ENCODE assay signal across 8 mouse cellular contexts in genomic region chr11:87359262-87359612, GRCm38 (mm10). TPM values are rescaled to one million over a fixed set of nuclear protein-coding genes. Genes with fewer than 3 reads are reported as not detected.
DNase-seq lines count a peak whose midpoint lies in the region; ATAC-seq and TF ChIP-seq lines count a peak whose summit lies in the region.

No protein-coding gene starts in this region.

- peak overlapping the region; percentile 24; the same call in 1 of the 2 replicates for H3K27ac ChIP-seq in gastrocnemius, adult 2 months
- no peak overlapping the region for H3K27ac ChIP-seq in thymus, adult 2 months (ENCODE audit: control insufficient read depth, insufficient read depth, low read length)
- peak overlapping the region; percentile 83 for H3K27ac ChIP-seq in liver, embryonic 15.5 days (replicated peaks)

- H3K36me3 ChIP-seq in thymus, adult 2 months (ENCODE audit: control insufficient read depth, insufficient read depth, low read length), result no peaks in the 10 kb centered on the region
- H3K36me3 ChIP-seq in liver, embryonic 15.5 days (replicated peaks), result no peaks in the 10 kb centered on the region

- H3K4me1 ChIP-seq in thymus, adult 2 months (replicated peaks; ENCODE audit: control insufficient read depth, insufficient read depth, low read length), result peaks cover 5% of the 10 kb centered on the region
- H3K4me1 ChIP-seq in liver, embryonic 15.5 days (replicated peaks), result peaks cover 26% of the 10 kb centered on the region

- TF ChIP-seq POLR2A in thymus, adult 2 months (IDR thresholded peaks at IDR 0.05; ENCODE audit: control insufficient read depth, extremely low read depth, insufficient read depth, low read length, poor library complexity), result no peak

- 7% methylated on average over 10 of the region's 10 CpGs for WGBS in thymus, adult 2 months
- WGBS in liver, embryonic 15.5 days (ENCODE audit: insufficient replicate concordance), result 6% methylated on average over 10 of the region's 10 CpGs

- no peak for DNase-seq in gastrocnemius, adult 2 months
- DNase-seq in gastrocnemius, postnatal 10 days, result no peak
- no peak for DNase-seq in thymus, adult 2 months
- no peak for DNase-seq in thymus, postnatal 0 days (ENCODE audit: low spot score)
- no peak for DNase-seq in right cerebral cortex, postnatal 36 days (ENCODE audit: low spot score in 2 of 2)
- no peak for DNase-seq in cerebellum, postnatal 4 days (ENCODE audit: low spot score in 2 of 2)
- no peak for DNase-seq in urinary bladder, postnatal 36 days (ENCODE audit: low spot score in 2 of 2)

- ATAC-seq in liver, embryonic 15.5 days (ENCODE audit: insufficient read depth), result no peak

- no peaks in the 10 kb centered on the region for H3K9me3 ChIP-seq in liver, embryonic 15.5 days (replicated peaks)

- H3K4me2 ChIP-seq in liver, embryonic 15.5 days, result peak overlapping the region; percentile 94

- no peak for TF ChIP-seq CTCF in gastrocnemius, adult 2 months (IDR thresholded peaks at IDR 0.05)
- no peak for TF ChIP-seq CTCF in thymus, adult 2 months (IDR thresholded peaks at IDR 0.05; ENCODE audit: borderline replicate concordance, control insufficient read depth, extremely low read depth, insufficient read depth, low read length, poor library complexity)

- peak overlapping the region; percentile 87 for H3K9ac ChIP-seq in liver, embryonic 15.5 days

- peak overlapping the region; percentile 87 for H3K4me3 ChIP-seq in gastrocnemius, adult 2 months
- H3K4me3 ChIP-seq in thymus, adult 2 months (ENCODE audit: control insufficient read depth, insufficient read depth, low read length), result peak overlapping the region; percentile 95
- H3K4me3 ChIP-seq in liver, embryonic 15.5 days (replicated peaks), result peak overlapping the region; percentile 84

- intact Hi-C loops in gastrocnemius, adult 2 months (cut with DNase I), result no loop called here

- no peaks in the 10 kb centered on the region for H3K27me3 ChIP-seq in thymus, adult 2 months (ENCODE audit: control insufficient read depth, insufficient read depth, low read length)
- peaks cover 49% of the 10 kb centered on the region for H3K27me3 ChIP-seq in liver, embryonic 15.5 days

RNA-seq across cellular contexts. Expression of gene Ppm1e, which starts 0.4 kb away (rescaled TPM):
- under 1 TPM; 0.36 to 0.50 TPM for total RNA-seq in gastrocnemius, adult 2 months (2021)
- 1 to 10 TPM in 1 of 2 experiments, under 1 TPM in 1; 0.75 to 1.7 TPM for total RNA-seq in gastrocnemius, postnatal 10 days (2021)
- polyA plus RNA-seq in thymus, adult 2 months (2012; rRNA removed), result 3.6 and 4.2 TPM in 2 replicates
- polyA plus RNA-seq in thymus, postnatal 0 days (2015; fragmentation: Nextera tagmentation; extraction: Ambion mirVana), result 2.1 and 2.4 TPM in 2 replicates
- polyA plus RNA-seq in liver, embryonic 15.5 days (2015; fragmentation: Nextera tagmentation; extraction: Ambion mirVana), result 1.7 and 2.0 TPM in 2 replicates

RNA-seq across cellular contexts. Expression of gene Rad51c, which starts 45.5 kb away (rescaled TPM):
- under 1 TPM; 0.26 to 0.45 TPM for total RNA-seq in gastrocnemius, adult 2 months (2021)
- 1 to 10 TPM; 1.5 to 1.7 TPM for total RNA-seq in gastrocnemius, postnatal 10 days (2021)
- polyA plus RNA-seq in thymus, adult 2 months (2012; rRNA removed), result 2.5 and 3.1 TPM in 2 replicates
- polyA plus RNA-seq in thymus, postnatal 0 days (2015; fragmentation: Nextera tagmentation; extraction: Ambion mirVana), result 6.8 and 6.9 TPM in 2 replicates
- 4.1 and 4.3 TPM in 2 replicates for polyA plus RNA-seq in liver, embryonic 15.5 days (2015; fragmentation: Nextera tagmentation; extraction: Ambion mirVana)

RNA-seq across cellular contexts. Expression of gene Tex14, which starts 45.6 kb away (rescaled TPM):
- not detected for total RNA-seq in gastrocnemius, adult 2 months (2021)
- 1 to 10 TPM in 1 of 2 experiments, under 1 TPM in 1; 0.45 to 1.4 TPM for total RNA-seq in gastrocnemius, postnatal 10 days (2021)
- polyA plus RNA-seq in thymus, adult 2 months (2012; rRNA removed), result 0.55 and 0.99 TPM in 2 replicates
- polyA plus RNA-seq in thymus, postnatal 0 days (2015; fragmentation: Nextera tagmentation; extraction: Ambion mirVana), result 0.53 and 0.62 TPM in 2 replicates
- polyA plus RNA-seq in liver, embryonic 15.5 days (2015; fragmentation: Nextera tagmentation; extraction: Ambion mirVana), result 0.05 TPM in 2 replicates
